Mouse (Mus musculus) G1E-ER4 (cell line): ENCODE results near the gene Tmem40. TPM values are rescaled to one million over a fixed set of nuclear protein-coding genes. Genes with fewer than 3 reads are reported as not detected.

Experiments used
- GATA1 ChIP-seq: IDR thresholded peaks from one replicate; pipeline ENCODE4 v1.8.0; 2012; ENCODE audit warnings: low read length, inconsistent platforms
- polyA plus RNA-seq: library from polyadenylated mRNA; stranded (reverse); fragments of >175 nt; gene quantifications from 2 replicates; pipeline ENCODE4 v1.2.3, GENCODE M21; 2012

The Tmem40 gene
- polyA plus RNA-seq, 1 experiment, result 8.2 TPM

- no peak for TF ChIP-seq GATA1
Measured at GRCm38 (mm10) chr6:115694441-115694842, 67.8 kb downstream of the Tmem40 start.

GRCm38 (mm10) chr6:115692963-115693730 is 69.1 kb downstream of the Tmem40 start:
- TF ChIP-seq GATA1, result no peak

GRCm38 (mm10) chr6:115692163-115692950 is 69.9 kb downstream of the Tmem40 start:
- TF ChIP-seq GATA1, result no peak

GRCm38 (mm10) chr6:115690105-115690504 is 72.1 kb downstream of the Tmem40 start:
- peak; percentile 47 for TF ChIP-seq GATA1

- TF ChIP-seq GATA1, result no peak
Measured at GRCm38 (mm10) chr6:115688589-115688988, 73.6 kb downstream of the Tmem40 start.

- no peak for TF ChIP-seq GATA1
Measured at GRCm38 (mm10) chr6:115687753-115688152, 74.5 kb downstream of the Tmem40 start.

GRCm38 (mm10) chr6:115684851-115685646 is 77.2 kb downstream of the Tmem40 start:
- no peak for TF ChIP-seq GATA1

GRCm38 (mm10) chr6:115684271-115684670 is 77.9 kb downstream of the Tmem40 start:
- TF ChIP-seq GATA1, result no peak

- no peak for TF ChIP-seq GATA1
Measured at GRCm38 (mm10) chr6:115681066-115681465, 81.1 kb downstream of the Tmem40 start.

Other genes with a start within 250 kb of the Tmem40 start
- 5.8 and 29.2 TPM in 2 replicates for gene Tsen2, start 217.7 kb downstream of the Tmem40 start, polyA plus RNA-seq
- gene Mkrn2os, start 169.8 kb downstream of the Tmem40 start, polyA plus RNA-seq, result not detected in 2 replicates
- 1.3 and 38.8 TPM in 2 replicates for gene Mkrn2, start 160.5 kb downstream of the Tmem40 start, polyA plus RNA-seq
- 18.4 and 25.0 TPM in 2 replicates for gene Raf1, start 85.8 kb downstream of the Tmem40 start, polyA plus RNA-seq
- 7.4 and 7.5 TPM in 2 replicates for gene Cand2, start 12.1 kb upstream of the Tmem40 start, polyA plus RNA-seq
- gene Rpl32, start 46.3 kb upstream of the Tmem40 start, polyA plus RNA-seq, result 344 and 365 TPM in 2 replicates
- gene Efcab12, start 76.0 kb upstream of the Tmem40 start, polyA plus RNA-seq, result not detected in 2 replicates
- gene Mbd4, start 91.0 kb upstream of the Tmem40 start, polyA plus RNA-seq, result 1.1 and 1.2 TPM in 2 replicates
- 0.25 and 0.31 TPM in 2 replicates for gene Ift122, start 91.1 kb upstream of the Tmem40 start, polyA plus RNA-seq
- not detected in 2 replicates for gene Rho, start 169.3 kb upstream of the Tmem40 start, polyA plus RNA-seq
- gene H1foo, start 182.5 kb upstream of the Tmem40 start, polyA plus RNA-seq, result not detected in 2 replicates
- 6.2 and 7.0 TPM in 2 replicates for gene Plxnd1, start 232.6 kb upstream of the Tmem40 start, polyA plus RNA-seq